Mouse (Mus musculus): ENCODE data around the gene Olfr1330.
"Not testable (repeated sequence)": the region's sequence is repeated elsewhere in the genome, so short reads cannot be mapped to it uniquely, and the experiment has no call there.

The Olfr1330 gene

DNA sequence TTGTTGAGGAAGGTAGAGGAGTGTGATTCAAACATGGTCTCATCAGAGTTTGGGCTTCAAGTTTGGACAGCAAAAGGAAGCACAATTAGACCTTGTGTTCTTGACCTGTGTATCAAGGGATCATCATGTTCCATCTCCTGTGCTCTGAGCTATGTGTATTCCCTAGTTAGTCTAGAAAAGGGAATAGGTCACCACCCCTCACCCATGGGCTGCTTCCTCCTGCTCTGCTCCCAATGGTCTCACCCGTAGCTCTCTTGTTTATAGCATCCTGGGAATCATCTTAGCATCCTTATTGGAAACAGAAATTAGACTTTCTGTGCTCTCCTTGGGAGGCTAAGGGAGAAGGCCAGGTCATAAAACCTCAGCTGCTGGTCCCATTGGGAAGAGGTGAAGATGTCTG is at the start of gene Olfr1330:
Gene Olfr1330 (plus strand): TSS at position 301 of the 400 bp plus-strand sequence.
- CTCF ChIA-PET, result no interaction called here

DNA sequence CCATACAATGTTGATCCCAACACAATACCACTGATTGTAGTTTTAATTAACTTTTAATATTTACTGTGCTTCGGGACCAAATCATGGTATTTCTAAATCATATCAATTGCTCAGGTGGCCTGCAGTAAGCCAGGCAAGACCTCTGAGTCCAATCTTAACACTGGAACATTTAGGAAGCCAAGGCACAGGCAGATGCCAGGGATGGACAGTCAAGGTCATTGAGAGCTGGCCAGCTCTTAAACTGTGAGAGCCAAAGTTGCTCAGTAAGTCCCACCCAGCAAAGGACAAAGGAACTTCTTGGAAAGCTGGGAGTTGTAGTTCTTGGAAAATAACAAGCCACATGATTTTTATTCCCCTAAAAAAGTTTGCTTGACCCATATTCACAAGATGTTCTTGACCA is 26.6 kb upstream of the Olfr1330 start:
- CTCF ChIA-PET, result no interaction called here

DNA sequence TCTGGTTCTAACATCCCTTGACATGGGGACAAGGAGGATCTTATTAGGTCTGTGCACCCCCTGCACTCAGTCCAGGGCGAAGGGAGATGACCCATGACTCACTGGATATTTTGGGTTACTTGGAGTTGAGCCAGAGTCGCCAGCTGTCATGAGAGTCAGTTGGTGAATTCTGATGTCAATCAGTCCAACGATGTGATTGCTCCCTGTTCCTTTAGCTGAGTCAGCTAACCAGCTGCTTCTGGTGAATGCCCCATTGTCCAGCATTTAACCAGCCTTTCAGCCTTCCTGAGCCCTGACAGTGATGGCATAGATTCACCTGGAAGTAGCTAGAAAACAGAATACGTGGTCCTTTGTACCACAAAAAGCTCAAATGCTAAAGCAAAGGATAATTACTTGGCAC is 25.7 kb upstream of the Olfr1330 start:
- CTCF ChIA-PET, result no interaction called here

DNA sequence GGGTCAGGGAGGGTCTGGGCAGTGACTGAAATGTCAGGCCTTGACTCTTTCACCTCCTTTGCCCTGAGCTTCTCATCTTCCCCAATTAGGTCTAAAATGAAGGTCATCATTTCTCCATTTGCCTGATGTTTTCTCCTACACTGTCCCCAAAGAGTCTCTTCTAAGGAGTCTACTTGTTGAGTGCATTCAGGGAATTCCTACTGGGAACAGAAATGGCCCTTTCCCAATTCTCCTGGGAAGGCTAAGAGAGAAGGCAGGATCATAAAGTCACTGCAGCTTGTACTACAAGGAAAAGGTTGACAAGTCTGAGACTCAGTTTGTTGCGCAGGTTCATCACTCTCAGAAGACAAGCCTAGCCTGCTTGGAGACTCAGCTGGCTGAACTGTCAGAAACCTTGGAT is 24.0 kb upstream of the Olfr1330 start, which contains the start of gene Olfr1331:
Gene Olfr1331 (plus strand): TSS at position 301 of the 400 bp plus-strand sequence.
- CTCF ChIA-PET, result no interaction called here

DNA sequence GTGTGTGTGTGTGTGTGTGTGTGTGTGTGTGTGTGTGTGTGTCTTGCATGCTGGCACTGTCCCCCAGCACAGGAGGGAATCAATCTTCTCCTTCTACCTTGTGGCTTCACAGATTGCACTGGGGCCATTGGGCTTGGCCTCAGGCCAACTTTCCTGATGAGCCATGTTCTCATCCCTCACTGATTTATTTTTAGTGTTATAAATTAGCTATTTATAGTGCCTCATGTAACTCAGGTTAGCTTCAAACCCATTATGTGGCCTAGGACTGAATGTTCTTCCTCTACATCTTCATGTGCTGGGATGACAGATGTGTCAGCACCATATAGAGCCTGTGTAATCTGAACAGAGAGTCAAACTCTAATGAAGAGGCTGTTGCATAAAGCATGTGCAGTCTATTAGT is 20.8 kb upstream of the Olfr1330 start:
- CTCF ChIA-PET, result no interaction called here

DNA sequence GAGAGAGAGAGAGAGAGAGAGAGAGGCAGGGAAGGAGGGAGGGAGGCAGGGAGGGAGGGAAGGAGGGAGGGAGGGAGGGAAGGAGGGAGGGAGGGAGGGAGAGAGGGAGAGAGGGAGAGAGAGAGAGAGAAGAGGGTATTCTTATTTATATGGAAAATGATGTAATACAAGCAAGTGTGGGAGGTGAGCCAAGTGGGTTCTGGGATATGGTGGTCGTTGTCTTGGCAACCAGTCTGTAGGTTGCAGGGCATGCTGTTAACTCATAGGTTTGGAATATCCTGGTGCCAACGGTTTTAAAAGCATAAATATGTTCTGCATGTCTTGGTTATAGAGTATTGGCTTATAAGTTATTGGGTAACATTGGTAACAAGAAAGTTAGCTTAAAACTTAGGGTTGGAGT is 13.6 kb downstream of the Olfr1330 start:
- CTCF ChIA-PET, result interaction anchor here (0.6 kb wide), 1 partner anchor 1151 kb away, joined by 12 read pairs; no protein-coding TSS in a partner anchor

DNA sequence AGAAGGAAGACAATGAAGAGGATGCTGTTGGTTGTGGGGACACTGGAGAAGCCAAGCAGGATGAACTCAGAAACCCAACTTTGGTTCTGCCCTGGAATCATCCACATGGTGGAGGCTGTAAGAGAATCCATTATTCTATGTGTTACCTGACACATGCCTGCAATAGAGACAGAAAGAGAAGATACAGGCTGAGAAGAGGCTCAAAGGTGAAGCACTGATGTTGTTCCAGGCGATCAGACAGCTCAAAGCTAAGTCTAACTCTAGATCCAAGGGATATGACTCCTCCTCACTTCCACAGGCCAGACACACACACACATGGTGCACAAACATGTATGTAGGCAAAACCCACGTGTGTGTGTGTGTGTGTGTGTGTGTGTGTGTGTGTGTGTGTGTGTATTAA is 29.0 kb downstream of the Olfr1330 start, which contains the start of gene Olfr1329:
Gene Olfr1329 (minus strand): TSS at position 101 of the 400 bp plus-strand sequence.
- CTCF ChIA-PET, result not testable (repeated sequence)

DNA sequence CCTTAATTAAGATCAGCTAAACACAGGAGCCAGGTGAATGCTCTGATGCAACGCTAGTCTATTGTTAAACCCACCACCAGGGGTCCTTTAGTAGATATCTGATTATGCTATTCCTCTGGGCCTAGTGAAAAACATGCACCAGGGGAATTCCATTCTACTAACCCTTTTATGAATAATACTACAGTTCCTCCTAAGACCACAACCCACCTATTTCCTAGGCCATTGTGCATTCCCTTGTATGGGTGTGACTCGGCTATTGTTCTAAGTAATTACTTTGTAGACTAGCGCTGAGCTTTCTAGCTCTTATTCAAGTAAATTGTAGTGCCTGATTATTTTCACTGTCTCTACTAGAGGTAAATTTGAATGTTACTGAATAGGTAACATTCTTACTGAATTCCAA is 42.9 kb downstream of the Olfr1330 start:
- CTCF ChIA-PET, result interaction anchor here (0.6 kb wide), 2 partner anchors 81 to 238 kb away, joined by 3 to 5 read pairs; no protein-coding TSS in a partner anchor

DNA sequence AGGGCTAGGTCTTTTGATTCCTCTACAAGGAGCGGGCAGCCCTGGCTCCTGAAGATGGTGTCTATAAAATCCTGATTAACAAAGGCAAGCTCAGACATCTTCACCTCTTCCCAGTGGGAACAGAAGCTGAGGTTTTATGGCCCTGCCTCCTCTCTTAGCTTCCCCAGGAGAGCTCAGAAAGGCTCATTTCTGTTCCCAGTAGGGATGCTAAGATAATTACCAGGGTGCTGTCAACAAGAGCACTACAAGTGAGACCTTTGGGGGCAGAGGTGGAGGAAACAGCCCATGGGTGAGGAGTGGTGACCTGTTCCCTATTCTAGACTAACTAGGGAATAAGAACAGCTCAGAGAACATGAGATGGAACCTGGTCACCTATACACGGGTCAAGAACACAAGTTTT is 50.1 kb downstream of the Olfr1330 start, which contains the start of gene Olfr1328:
Gene Olfr1328 (minus strand): TSS at position 101 of the 400 bp plus-strand sequence.
- CTCF ChIA-PET, result no interaction called here
